Mouse (Mus musculus) G1E (cell line): ENCODE measurements around the gene Rsl24d1. TPM values are rescaled to one million over a fixed set of nuclear protein-coding genes. Genes with fewer than 3 reads are reported as not detected.
"Not testable (repeated sequence)": the region's sequence is repeated elsewhere in the genome, so short reads cannot be mapped to it uniquely, and the experiment has no call there.

Experiments used
- ATAC-seq: 2 replicates; pipeline ENCODE4 v1.8.0; 2016; ENCODE audit warnings: mild to moderate bottlenecking; ENCODE audit not compliant: insufficient number of reproducible peaks, poor library complexity, low FRiP score, severe bottlenecking; ENCODE audit errors: extremely low read depth
- DNase-seq: peaks from one replicate; pipeline ENCODE4 v3.0.0; 2012; ENCODE audit warnings: low spot score
- H3K27me3 ChIP-seq: 2 replicates; pipeline ENCODE4 v1.6.1; 2012; ENCODE audit warnings: mild to moderate bottlenecking, low read length, inconsistent platforms; ENCODE audit not compliant: insufficient read depth
- H3K36me3 ChIP-seq: replicated peaks from 2 replicates; pipeline ENCODE3; 2012; ENCODE audit warnings: mild to moderate bottlenecking, inconsistent platforms
- H3K4me1 ChIP-seq: 2 replicates; pipeline ENCODE4 v1.6.1; 2012; ENCODE audit warnings: low read depth, low read length, inconsistent platforms, mixed read lengths; ENCODE audit not compliant: insufficient read depth
- H3K4me3 ChIP-seq: 2 replicates; pipeline ENCODE4 v1.5.1; 2012; ENCODE audit warnings: low read depth, mild to moderate bottlenecking, inconsistent platforms, low read length, moderate library complexity, mixed read lengths
- H3K9me3 ChIP-seq: replicated peaks from 2 replicates; pipeline ENCODE4 v1.6.1; 2012; ENCODE audit warnings: inconsistent platforms
- CTCF ChIP-seq: IDR thresholded peaks from 2 replicates; pipeline ENCODE4 v1.5.1; 2012; ENCODE audit warnings: low read depth, low read length, inconsistent platforms, mixed read lengths
- GATA1 ChIP-seq: IDR thresholded peaks from 2 replicates; pipeline ENCODE4 v1.6.1; 2012; ENCODE audit warnings: borderline replicate concordance, low read length, inconsistent platforms, mixed read lengths
- GATA2 ChIP-seq: IDR thresholded peaks from 2 replicates; pipeline ENCODE4 v1.6.1; 2012; ENCODE audit warnings: low read depth, low read length, inconsistent platforms, borderline replicate concordance
- POLR2AphosphoS5 ChIP-seq: IDR thresholded peaks from 2 replicates; pipeline ENCODE4 v1.6.1; 2012; ENCODE audit warnings: low read depth, low read length, inconsistent platforms; ENCODE audit not compliant: insufficient replicate concordance
- TAL1 ChIP-seq: conservative IDR thresholded peaks from 2 replicates; pipeline ENCODE4 v1.6.1; 2012; ENCODE audit warnings: low read depth, low read length, inconsistent platforms, mixed read lengths
- polyA plus RNA-seq: library from polyadenylated mRNA; stranded (reverse); fragments of >175 nt; gene quantifications from 2 replicates; pipeline ENCODE4 v1.2.3, GENCODE M21; 2012
- total RNA-seq, 2 experiments: library from RNA; stranded (forward) in 1 of 2; stranded (reverse) in 1 of 2; fragments of 200-1000 nt in 1 of 2; fragments of >200 nt in 1 of 2; fragmentation: Nextera tagmentation in 1 of 2; gene quantifications; 2 replicates each; pipeline ENCODE4 v1.2.3; 2014 to 2017

Gene Rsl24d1
- total and polyA plus RNA-seq, 3 experiments, result 35.4 to 256 (median 123) TPM

DNA sequence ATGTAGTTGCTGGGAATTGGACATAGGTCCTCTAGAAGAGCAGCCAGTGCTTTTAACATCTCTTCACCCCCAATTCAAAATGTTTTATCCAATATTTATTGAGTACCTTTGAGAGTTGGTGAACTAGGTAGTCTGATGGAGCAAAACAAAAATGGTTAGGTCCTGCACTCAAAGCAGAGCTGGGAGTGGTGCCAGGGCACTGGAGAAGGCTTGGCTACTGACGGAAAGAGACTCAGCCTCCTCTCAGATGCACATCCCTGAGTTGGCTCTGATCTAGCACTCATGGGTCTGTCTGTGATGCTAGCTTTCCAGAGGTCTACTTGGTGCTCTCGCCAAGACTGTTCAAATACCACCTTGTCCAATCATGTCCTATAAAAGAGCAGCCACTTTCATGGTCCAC, 15.3 kb upstream of the Rsl24d1 start:
- DNase-seq (no peak), ATAC-seq (no peak)
- Histone ChIP-seq H3K36me3 (peaks cover 4% of the 10 kb centered on the region), H3K9me3 (no peaks in the 10 kb centered on the region), H3K27me3 (no peaks in the 10 kb centered on the region), H3K4me3 (no peak overlapping the region), H3K4me1 (no peaks in the 10 kb centered on the region)
- TF ChIP-seq GATA1 (no peak), CTCF (no peak), TAL1 (no peak), POLR2AphosphoS5 (no peak), GATA2 (no peak)

GRCm38 (mm10) chr9:73101536-73101935, 11.7 kb upstream of the Rsl24d1 start, which contains the start of gene Khdc3:
Khdc3 (plus strand) TSS chr9:73101836.
- DNase-seq (no peak), ATAC-seq (no peak)
- H3K36me3 ChIP-seq, result no peaks in the 10 kb centered on the region
- peaks cover 20% of the 10 kb centered on the region for H3K27me3 ChIP-seq
- TF ChIP-seq GATA2, result no peak
- TF ChIP-seq POLR2AphosphoS5, result no peak
- no peak for TF ChIP-seq TAL1
- no peak for TF ChIP-seq CTCF
- no peak for TF ChIP-seq GATA1
- H3K4me3 ChIP-seq, result no peak within 1 kb of the TSS
- no peaks in the 10 kb centered on the region for H3K9me3 ChIP-seq
- H3K4me1 ChIP-seq, result no peaks in the 10 kb centered on the region

DNA sequence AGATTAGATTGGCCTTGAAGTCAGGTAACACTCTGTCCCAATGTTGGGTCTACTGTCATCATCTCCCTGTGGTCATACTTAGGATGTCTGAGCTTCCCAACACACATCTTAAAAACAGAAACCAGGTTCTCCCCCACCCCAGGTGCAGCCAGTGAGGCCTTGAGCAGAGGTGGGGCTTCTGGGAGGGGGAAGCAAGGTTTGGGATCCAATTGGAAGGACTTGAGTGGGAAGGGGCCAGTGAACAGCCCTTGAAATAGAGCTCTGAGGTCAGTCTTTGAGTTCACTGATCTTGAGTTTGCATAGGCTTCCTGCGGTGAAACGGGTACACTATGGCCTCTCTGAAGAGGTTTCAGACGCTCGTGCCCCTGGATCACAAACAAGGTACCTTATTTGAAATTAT, 11.0 kb upstream of the Rsl24d1 start, which contains the start of gene Gm20509:
Gm20509 (plus strand) TSS at position 290 of the 400 bp plus-strand sequence.
- peaks cover 24% of the 10 kb centered on the region for H3K27me3 ChIP-seq
- no peak for TF ChIP-seq POLR2AphosphoS5
- no peak for TF ChIP-seq TAL1
- no peak for TF ChIP-seq GATA2
- TF ChIP-seq GATA1, result no peak
- no peak for TF ChIP-seq CTCF
- no peaks in the 10 kb centered on the region for H3K9me3 ChIP-seq
- no peaks in the 10 kb centered on the region for H3K36me3 ChIP-seq
- H3K4me3 ChIP-seq, result no peak within 1 kb of the TSS
- ATAC-seq (no peak), DNase-seq (no peak)
- H3K4me1 ChIP-seq, result no peaks in the 10 kb centered on the region

- Histone ChIP-seq H3K4me1 (no peaks in the 10 kb centered on the region), H3K27me3 (peaks cover 31% of the 10 kb centered on the region), H3K9me3 (no peaks in the 10 kb centered on the region), H3K4me3 (no peak overlapping the region), H3K36me3 (no peaks in the 10 kb centered on the region)
- TF ChIP-seq GATA1 (no peak), CTCF (no peak), TAL1 (no peak), POLR2AphosphoS5 (no peak), GATA2 (no peak)
- ATAC-seq, result no peak
- DNase-seq, result no peak
These were observed 9.9 kb upstream of the Rsl24d1 start for GRCm38 (mm10) chr9:73103159-73103879.

- TF ChIP-seq GATA2 (no peak), TAL1 (no peak), CTCF (no peak), POLR2AphosphoS5 (no peak), GATA1 (no peak)
These were observed 9.4 kb upstream of the Rsl24d1 start for GRCm38 (mm10) chr9:73103880-73104198.

DNA sequence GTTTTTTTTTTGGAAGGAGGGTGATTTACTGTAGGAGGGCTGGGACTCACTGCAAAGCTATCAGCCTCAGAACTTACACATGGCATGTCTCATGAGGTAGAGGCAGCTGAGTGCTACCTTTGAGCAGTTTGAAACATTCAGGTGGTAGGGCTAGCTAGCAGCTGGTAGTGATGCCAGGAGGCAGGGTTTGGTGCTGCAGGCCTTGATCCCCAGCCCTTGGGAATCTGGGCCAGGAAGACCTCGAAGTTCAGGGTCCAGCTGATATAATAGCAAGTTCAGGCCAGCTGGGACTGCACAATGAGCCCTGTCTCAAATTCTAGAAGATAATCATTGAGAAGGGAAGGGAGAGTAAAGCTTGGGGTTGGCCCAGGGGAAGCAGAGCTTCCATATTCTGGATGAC, 8.1 kb upstream of the Rsl24d1 start:
- DNase-seq (no peak), ATAC-seq (no peak)
- H3K36me3 ChIP-seq, result no peaks in the 10 kb centered on the region
- no peaks in the 10 kb centered on the region for H3K9me3 ChIP-seq
- H3K4me3 ChIP-seq, result no peak overlapping the region
- no peaks in the 10 kb centered on the region for H3K4me1 ChIP-seq
- H3K27me3 ChIP-seq, result peaks cover 31% of the 10 kb centered on the region
- no peak for TF ChIP-seq GATA2

More at GRCm38 (mm10) chr9:73103880-73104198, 9.4 kb upstream of the Rsl24d1 start:
- no peaks in the 10 kb centered on the region for H3K4me1 ChIP-seq
- no peak for DNase-seq
- no peaks in the 10 kb centered on the region for H3K36me3 ChIP-seq
- no peak overlapping the region for H3K4me3 ChIP-seq
- peaks cover 31% of the 10 kb centered on the region for H3K27me3 ChIP-seq
- no peaks in the 10 kb centered on the region for H3K9me3 ChIP-seq
- no peak for ATAC-seq

DNA sequence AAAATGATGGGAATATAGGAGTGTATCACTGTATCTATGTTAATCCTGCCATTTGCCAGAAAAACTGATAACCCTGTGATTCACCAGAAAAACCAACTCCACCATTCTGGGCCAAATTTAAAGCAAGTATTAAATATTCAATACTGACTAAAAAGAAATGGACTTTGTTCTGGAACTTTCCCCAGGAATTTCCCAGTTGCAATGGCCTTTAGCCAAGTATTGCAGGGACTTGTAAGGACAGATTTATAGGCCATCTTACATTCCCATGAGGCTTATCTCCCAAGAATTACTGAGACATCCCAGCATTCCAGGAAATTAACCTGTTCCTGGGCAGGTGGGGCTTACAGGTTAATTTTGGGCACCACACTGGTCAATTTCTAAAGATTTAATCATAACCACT, 7.5 kb upstream of the Rsl24d1 start:
- peaks cover 31% of the 10 kb centered on the region for H3K27me3 ChIP-seq
- TF ChIP-seq TAL1 (no peak), POLR2AphosphoS5 (no peak), CTCF (no peak), GATA1 (no peak), GATA2 (no peak)
- DNase-seq (no peak), ATAC-seq (no peak)
- H3K4me1 ChIP-seq, result no peaks in the 10 kb centered on the region
- H3K36me3 ChIP-seq, result no peaks in the 10 kb centered on the region
- no peaks in the 10 kb centered on the region for H3K9me3 ChIP-seq
- H3K4me3 ChIP-seq, result no peak overlapping the region

- ATAC-seq, H3K4me3 ChIP-seq, H3K9me3 ChIP-seq, H3K27me3 ChIP-seq, DNase-seq: not testable (repeated sequence)
- H3K4me1 ChIP-seq, result peaks cover 23% of the 10 kb centered on the region
- peaks cover 61% of the 10 kb centered on the region for H3K36me3 ChIP-seq
These were observed 3.5 kb downstream of the Rsl24d1 start for GRCm38 (mm10) chr9:73116704-73117103.
